Mouse (Mus musculus) E14TG2a.4 (cell line): ENCODE measurements around the gene Mex3d.

Experiments
- H3K27me3 ChIP-seq: 2 replicates; pipeline ENCODE4 v1.6.1; 2014; ENCODE audit warnings: low read length, control low read depth; ENCODE audit not compliant: insufficient read depth
- H3K36me3 ChIP-seq: 2 replicates; pipeline ENCODE4 v1.6.1; 2014; ENCODE audit warnings: low read length, control low read depth; ENCODE audit not compliant: insufficient read depth
- H3K4me1 ChIP-seq: replicated peaks from 2 replicates; pipeline ENCODE4 v1.6.1; 2014; ENCODE audit warnings: low read depth, low read length, control low read depth
- H3K4me3 ChIP-seq: replicated peaks from 2 replicates; pipeline ENCODE4 v1.5.1; 2014; ENCODE audit warnings: mild to moderate bottlenecking, low read length
- H3K9me3 ChIP-seq: 2 replicates; pipeline ENCODE4 v1.6.1; 2014; ENCODE audit warnings: low read length, control low read depth
- CTCF ChIP-seq: conservative IDR thresholded peaks from 2 replicates; pipeline ENCODE4 v1.5.1; 2014; ENCODE audit warnings: low read length
- NANOG ChIP-seq: IDR thresholded peaks from 2 replicates; pipeline ENCODE4 v1.6.1; 2014; ENCODE audit warnings: borderline replicate concordance, low read length, mixed read lengths
- POU5F1 ChIP-seq: IDR thresholded peaks from 2 replicates; pipeline ENCODE4 v1.6.1; 2014; ENCODE audit warnings: low read length, borderline replicate concordance

Mex3d gene

DNA sequence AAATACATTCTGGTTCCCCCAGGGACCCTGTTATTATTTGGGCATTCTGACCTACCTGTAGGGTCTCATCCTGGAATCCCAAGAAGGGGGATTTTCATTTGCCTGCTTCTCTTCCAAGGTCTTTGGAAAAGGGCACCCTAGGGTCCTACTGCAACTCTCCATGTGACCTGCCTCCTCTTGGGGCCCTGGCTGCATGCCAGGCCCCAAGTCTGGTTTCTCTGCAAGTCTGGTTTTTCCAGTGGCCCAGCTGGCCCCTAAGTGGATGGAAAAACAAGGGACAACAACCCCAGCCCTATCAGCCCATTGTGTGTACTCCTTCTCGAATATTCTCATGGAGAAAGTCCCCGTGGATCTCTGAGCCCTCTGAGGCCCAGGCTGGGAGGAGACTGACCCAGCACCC, 56.6 kb downstream of the Mex3d start:
- Histone ChIP-seq H3K27me3 (peaks cover 16% of the 10 kb centered on the region; the same call in 1 of the 2 replicates), H3K4me3 (peak overlapping the region; percentile 88), H3K4me1 (peaks cover 69% of the 10 kb centered on the region), H3K36me3 (peaks cover 33% of the 10 kb centered on the region), H3K9me3 (no peaks in the 10 kb centered on the region)
- TF ChIP-seq POU5F1 (no peak), CTCF (no peak), NANOG (no peak)
